Mouse (Mus musculus) erythroblast, embryonic 14.5 days (primary cell): ENCODE results near the gene Nmt2.

Experiments used
- GATA1 ChIP-seq: IDR thresholded peaks from 2 replicates; pipeline ENCODE4 v1.6.1; 2012; ENCODE audit warnings: low read length, inconsistent platforms, mixed read lengths
- TAL1 ChIP-seq: IDR thresholded peaks from 3 replicates; pipeline ENCODE4 v1.6.1; 2012; ENCODE audit warnings: low read length, inconsistent platforms, mixed read lengths

DNA sequence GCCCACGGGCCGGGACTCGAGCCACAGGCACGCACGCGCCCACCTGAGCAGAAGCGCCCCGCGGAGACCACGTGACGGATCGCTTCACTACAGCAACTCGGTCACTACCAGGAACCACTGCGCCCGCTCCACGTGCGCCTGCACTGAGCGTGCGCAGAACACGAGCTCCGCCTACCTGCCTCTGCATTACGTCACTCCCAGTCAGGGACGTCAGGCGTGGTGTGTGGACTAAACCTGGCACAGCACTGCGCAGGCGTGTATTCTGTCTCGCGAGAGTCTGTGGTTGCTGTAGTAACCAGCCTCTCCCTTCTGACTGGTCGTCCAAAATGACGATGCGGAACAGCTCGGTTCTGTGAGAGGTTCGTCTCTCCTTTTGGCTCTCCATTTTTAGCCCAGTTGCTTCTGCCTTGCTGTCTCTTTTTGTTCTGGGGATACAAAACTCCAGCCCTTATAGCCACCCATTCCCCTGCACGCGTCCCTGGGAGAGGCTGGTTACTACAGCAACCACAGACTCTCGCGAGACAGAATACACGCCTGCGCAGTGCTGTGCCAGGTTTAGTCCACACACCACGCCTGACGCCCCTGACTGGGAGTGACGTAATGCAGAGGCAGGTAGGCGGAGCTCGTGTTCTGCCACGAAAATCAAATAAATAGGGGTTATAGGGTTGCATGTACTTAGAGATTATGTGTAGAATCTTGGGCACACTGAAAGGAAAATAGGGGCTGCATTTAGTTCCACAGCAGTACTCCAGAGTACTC, 48.7 kb downstream of the Nmt2 start, which contains the start of gene Rpp38:
- no peak for TF ChIP-seq GATA1
- TF ChIP-seq TAL1: no peak
